Mouse (Mus musculus): ENCODE data around the gene Glrx. TPM values are rescaled to one million over a fixed set of nuclear protein-coding genes. Genes with fewer than 3 reads are reported as not detected.
"Not testable (repeated sequence)": the region's sequence is repeated elsewhere in the genome, so short reads cannot be mapped to it uniquely, and the experiment has no call there.

The Glrx gene
- polyA plus RNA-seq, 1 experiment from 2014 or later, result 88.3 TPM

GRCm38 (mm10) chr13:75867876-75868275 is 28.2 kb downstream of the Glrx start:
- no peaks in the 10 kb centered on the region for H3K9me3 ChIP-seq
- no peak overlapping the region for H3K4me3 ChIP-seq (replicated peaks)
- no peaks in the 10 kb centered on the region for H3K27me3 ChIP-seq (replicated peaks)
- 90% methylated on average over 2 of the region's 2 CpGs for WGBS
- no peak overlapping the region for H3K4me2 ChIP-seq
- H3K27ac ChIP-seq, result no peak overlapping the region
- no peaks in the 10 kb centered on the region; the same call in 1 of the 2 replicates for H3K36me3 ChIP-seq
- ATAC-seq (ENCODE audit: insufficient read depth, low FRiP score, low read depth), result no peak
- H3K9ac ChIP-seq, result no peak overlapping the region
- no peaks in the 10 kb centered on the region for H3K4me1 ChIP-seq

- no peaks in the 10 kb centered on the region for H3K9me3 ChIP-seq
- no peaks in the 10 kb centered on the region; the same call in 1 of the 2 replicates for H3K36me3 ChIP-seq
- no peak overlapping the region for H3K4me3 ChIP-seq (replicated peaks)
- no peaks in the 10 kb centered on the region for H3K27me3 ChIP-seq (replicated peaks)
- no peak overlapping the region for H3K4me2 ChIP-seq
- 0 out of 2 replicates have a peak overlapping the region, but pooled peaks have one; percentile 35 for H3K27ac ChIP-seq
- 53% methylated on average over 4 of the region's 4 CpGs for WGBS
- ATAC-seq (ENCODE audit: insufficient read depth, low FRiP score, low read depth), result peak; percentile 51
- H3K9ac ChIP-seq, result no peak overlapping the region
- no peaks in the 10 kb centered on the region for H3K4me1 ChIP-seq
Observed at GRCm38 (mm10) chr13:75874608-75875376, 35.1 kb downstream of the Glrx start.

GRCm38 (mm10) chr13:75876188-75876587 is 36.5 kb downstream of the Glrx start:
- not testable (repeated sequence) for H3K9me3 ChIP-seq; H3K4me1 ChIP-seq; H3K4me2 ChIP-seq; H3K9ac ChIP-seq; ATAC-seq (ENCODE audit: insufficient read depth, low FRiP score, low read depth); H3K36me3 ChIP-seq; H3K27ac ChIP-seq; H3K27me3 ChIP-seq (replicated peaks); H3K4me3 ChIP-seq (replicated peaks)
- 83% methylated on average over 6 of the region's 7 CpGs for WGBS

GRCm38 (mm10) chr13:75876592-75876991 is 36.9 kb downstream of the Glrx start:
- Histone ChIP-seq H3K4me2 (no peak overlapping the region), H3K27me3 (replicated peaks) (no peaks in the 10 kb centered on the region), H3K4me3 (replicated peaks) (no peak overlapping the region), H3K9ac (no peak overlapping the region), H3K9me3 (no peaks in the 10 kb centered on the region), H3K27ac (no peak overlapping the region), H3K4me1 (no peaks in the 10 kb centered on the region), H3K36me3 (no peaks in the 10 kb centered on the region)
- 76% methylated on average over 6 of the region's 6 CpGs for WGBS
- no peak for ATAC-seq (ENCODE audit: insufficient read depth, low FRiP score, low read depth)

GRCm38 (mm10) chr13:75877907-75878306 is 38.2 kb downstream of the Glrx start:
- no peaks in the 10 kb centered on the region for H3K9me3 ChIP-seq

GRCm38 (mm10) chr13:75879756-75880155 is 40.1 kb downstream of the Glrx start:
- Histone ChIP-seq H3K27me3 (replicated peaks) (no peaks in the 10 kb centered on the region), H3K9me3 (no peaks in the 10 kb centered on the region), H3K27ac (no peak overlapping the region), H3K36me3 (peaks cover 5% of the 10 kb centered on the region), H3K4me3 (replicated peaks) (no peak overlapping the region), H3K4me1 (no peaks in the 10 kb centered on the region), H3K4me2 (no peak overlapping the region), H3K9ac (no peak overlapping the region)
- no peak for ATAC-seq (ENCODE audit: insufficient read depth, low FRiP score, low read depth)
- 85% methylated on average over 3 of the region's 3 CpGs for WGBS

More at GRCm38 (mm10) chr13:75877907-75878306, 38.2 kb downstream of the Glrx start:
- H3K36me3 ChIP-seq, result no peaks in the 10 kb centered on the region
- no peaks in the 10 kb centered on the region for H3K27me3 ChIP-seq (replicated peaks)
- no peak for ATAC-seq (ENCODE audit: insufficient read depth, low FRiP score, low read depth)
- no peaks in the 10 kb centered on the region for H3K4me1 ChIP-seq
- no peak overlapping the region for H3K4me2 ChIP-seq
- no peak overlapping the region for H3K9ac ChIP-seq
- no peak overlapping the region for H3K4me3 ChIP-seq (replicated peaks)
- H3K27ac ChIP-seq, result no peak overlapping the region

GRCm38 (mm10) chr13:75880501-75880900 is 40.8 kb downstream of the Glrx start:
- peaks cover 6% of the 10 kb centered on the region for H3K36me3 ChIP-seq
- no peak for ATAC-seq (ENCODE audit: insufficient read depth, low FRiP score, low read depth)
- H3K9ac ChIP-seq, result no peak overlapping the region
- H3K4me3 ChIP-seq (replicated peaks), result no peak overlapping the region
- no peaks in the 10 kb centered on the region for H3K4me1 ChIP-seq
- H3K9me3 ChIP-seq, result no peaks in the 10 kb centered on the region
- H3K27me3 ChIP-seq (replicated peaks), result no peaks in the 10 kb centered on the region
- H3K27ac ChIP-seq, result no peak overlapping the region
- 79% methylated on average over 2 of the region's 2 CpGs for WGBS
- no peak overlapping the region for H3K4me2 ChIP-seq

- no peak for ATAC-seq (ENCODE audit: insufficient read depth, low FRiP score, low read depth)
- H3K4me3 ChIP-seq (replicated peaks), result no peak overlapping the region
- H3K36me3 ChIP-seq, result peaks cover 6% of the 10 kb centered on the region
- no peak overlapping the region for H3K4me2 ChIP-seq
- H3K9me3 ChIP-seq, result no peaks in the 10 kb centered on the region
- no peaks in the 10 kb centered on the region for H3K4me1 ChIP-seq
- 60% methylated on average over 3 of the region's 3 CpGs for WGBS
- H3K27me3 ChIP-seq (replicated peaks), result no peaks in the 10 kb centered on the region
- no peak overlapping the region for H3K9ac ChIP-seq
- no peak overlapping the region for H3K27ac ChIP-seq
Observed at GRCm38 (mm10) chr13:75883792-75884191, 44.1 kb downstream of the Glrx start.

GRCm38 (mm10) chr13:75891868-75892267 is 52.2 kb downstream of the Glrx start:
- no peaks in the 10 kb centered on the region for H3K4me1 ChIP-seq
- H3K4me3 ChIP-seq (replicated peaks), result no peak overlapping the region
- no peak overlapping the region for H3K27ac ChIP-seq
- no peak for ATAC-seq (ENCODE audit: insufficient read depth, low FRiP score, low read depth)
- H3K4me2 ChIP-seq, result no peak overlapping the region
- H3K27me3 ChIP-seq (replicated peaks), result no peaks in the 10 kb centered on the region
- no peak overlapping the region for H3K9ac ChIP-seq
- WGBS, result 92% methylated on average over 4 of the region's 4 CpGs
- H3K36me3 ChIP-seq, result no peaks in the 10 kb centered on the region
- H3K9me3 ChIP-seq, result no peaks in the 10 kb centered on the region

GRCm38 (mm10) chr13:75892291-75892690 is 52.6 kb downstream of the Glrx start:
- H3K4me3 ChIP-seq (replicated peaks), result no peak overlapping the region
- ATAC-seq (ENCODE audit: insufficient read depth, low FRiP score, low read depth), result no peak
- no peak overlapping the region for H3K9ac ChIP-seq
- 83% methylated on average over 3 of the region's 3 CpGs for WGBS
- H3K36me3 ChIP-seq, result no peaks in the 10 kb centered on the region
- no peak overlapping the region for H3K4me2 ChIP-seq
- no peak overlapping the region for H3K27ac ChIP-seq
- H3K9me3 ChIP-seq, result no peaks in the 10 kb centered on the region
- no peaks in the 10 kb centered on the region for H3K27me3 ChIP-seq (replicated peaks)
- no peaks in the 10 kb centered on the region for H3K4me1 ChIP-seq

- 70% methylated on average over 6 of the region's 6 CpGs for WGBS
- no peak for ATAC-seq (ENCODE audit: insufficient read depth, low FRiP score, low read depth)
- Histone ChIP-seq H3K4me1 (no peaks in the 10 kb centered on the region), H3K36me3 (no peaks in the 10 kb centered on the region), H3K9me3 (no peaks in the 10 kb centered on the region), H3K27ac (no peak overlapping the region), H3K27me3 (replicated peaks) (no peaks in the 10 kb centered on the region), H3K4me2 (no peak overlapping the region), H3K4me3 (replicated peaks) (no peak overlapping the region), H3K9ac (no peak overlapping the region)
Observed at GRCm38 (mm10) chr13:75892876-75893275, 53.2 kb downstream of the Glrx start.
